Mouse (Mus musculus) embryonic facial prominence, embryonic 12.5 days (tissue): ENCODE measurements around the gene Rfxank. TPM values are rescaled to one million over a fixed set of nuclear protein-coding genes. Genes with fewer than 3 reads are reported as not detected.

Experiments used
- ATAC-seq: fragments of 200-750 bp; cut with Nextera tagmentation; 2 replicates; pipeline ENCODE4 v1.8.0; 2017; ENCODE audit not compliant: insufficient number of reproducible peaks, insufficient read depth, low FRiP score, low TSS enrichment
- H3K27ac ChIP-seq: fragments of 300-500 bp; sonication (generic); 2 replicates; pipeline ENCODE4 v1.5.1; 2016; ENCODE audit warnings: mild to moderate bottlenecking
- H3K27me3 ChIP-seq: fragments of 300-500 bp; sonication (generic); 2 replicates; pipeline ENCODE4 v1.6.1; 2016; ENCODE audit warnings: mild to moderate bottlenecking, moderate library complexity
- H3K36me3 ChIP-seq: fragments of 300-500 bp; sonication (generic); 2 replicates; pipeline ENCODE4 v1.6.1; 2016; ENCODE audit warnings: mild to moderate bottlenecking
- H3K4me1 ChIP-seq: fragments of 300-500 bp; sonication (generic); 2 replicates; pipeline ENCODE4 v1.6.1; 2016
- H3K4me2 ChIP-seq: fragments of 300-500 bp; sonication (generic); replicated peaks from 2 replicates; pipeline ENCODE4 v1.6.1; 2016; ENCODE audit warnings: mild to moderate bottlenecking, moderate library complexity
- H3K4me3 ChIP-seq: fragments of 300-500 bp; sonication (generic); 2 replicates; pipeline ENCODE4 v1.5.1; 2016; ENCODE audit warnings: mild to moderate bottlenecking
- H3K9ac ChIP-seq: fragments of 300-500 bp; sonication (generic); 2 replicates; pipeline ENCODE4 v1.6.1; 2016; ENCODE audit warnings: mild to moderate bottlenecking, moderate library complexity
- H3K9me3 ChIP-seq: fragments of 300-500 bp; sonication (generic); 2 replicates; pipeline ENCODE4 v1.6.1; 2016; ENCODE audit warnings: mild to moderate bottlenecking, moderate library complexity
- WGBS: fragments of 180-500 bp; shearing (Covaris S2); methylation state at CpG from one replicate; pipeline ENCODE4 v1.1.7; 2016; 5-methylcytosine and 5-hydroxymethylcytosine counted together
- polyA plus RNA-seq: library from polyadenylated mRNA; unstranded; fragments of >200 nt; fragmentation: Nextera tagmentation; extraction: Ambion mirVana; gene quantifications from 2 replicates; pipeline ENCODE4 v1.2.1, GENCODE M21; 2016

Rfxank gene
- polyA plus RNA-seq, 1 experiment from 2014 or later, result 25.8 TPM

GRCm38 (mm10) chr8:70147678-70148607 lies 9.0 kb upstream of the Rfxank start:
- no peak for ATAC-seq

GRCm38 (mm10) chr8:70139981-70140380 lies 1.0 kb upstream of the Rfxank start:
- H3K36me3 ChIP-seq, result peaks cover 47% of the 10 kb centered on the region
- WGBS, result 11% methylated on average over 9 of the region's 9 CpGs
- ATAC-seq, result no peak

More at GRCm38 (mm10) chr8:70147678-70148607, 9.0 kb upstream of the Rfxank start:
- Histone ChIP-seq H3K4me2 (no peak overlapping the region), H3K4me1 (peaks cover 10% of the 10 kb centered on the region), H3K27me3 (no peaks in the 10 kb centered on the region), H3K27ac (no peak overlapping the region), H3K9me3 (no peaks in the 10 kb centered on the region), H3K4me3 (no peak overlapping the region), H3K9ac (no peak overlapping the region), H3K36me3 (peaks cover 44% of the 10 kb centered on the region)
- 87% methylated on average over 7 of the region's 7 CpGs for WGBS

DNA sequence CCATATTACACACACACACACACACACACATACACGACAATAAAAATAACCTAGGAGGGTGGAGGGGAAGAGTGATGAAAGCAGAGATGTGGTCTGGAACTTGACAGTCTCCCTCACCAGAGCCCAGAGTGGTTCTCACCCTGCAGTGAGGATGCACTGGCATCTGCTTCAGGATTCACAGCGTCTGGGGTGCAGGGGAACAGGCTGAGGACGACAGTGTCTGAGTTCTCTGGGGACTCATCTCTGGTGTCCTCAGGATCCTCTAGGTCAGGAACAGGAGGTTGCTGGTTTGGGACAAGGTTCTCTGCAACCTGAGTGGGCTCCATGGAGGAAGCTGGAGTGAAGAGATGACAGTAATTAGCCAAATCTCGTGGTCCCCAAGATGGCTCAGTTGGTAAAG lies 1.1 kb downstream of the Rfxank start:
- Histone ChIP-seq H3K4me2 (peak overlapping the region; percentile 82), H3K27me3 (no peaks in the 10 kb centered on the region), H3K27ac (no peak overlapping the region), H3K36me3 (peaks cover 47% of the 10 kb centered on the region), H3K4me1 (peaks cover 18% of the 10 kb centered on the region), H3K9me3 (no peaks in the 10 kb centered on the region), H3K4me3 (peak overlapping the region; percentile 81), H3K9ac (peak overlapping the region; percentile 47; the same call in 1 of the 2 replicates)
- no peak for ATAC-seq
- 79% methylated on average over 4 of the region's 4 CpGs for WGBS

More at GRCm38 (mm10) chr8:70139981-70140380, 1.0 kb upstream of the Rfxank start:
- Histone ChIP-seq H3K9ac (peak overlapping the region; percentile 81), H3K4me1 (peaks cover 18% of the 10 kb centered on the region), H3K4me2 (peak overlapping the region; percentile 82), H3K27ac (peak overlapping the region; percentile 85), H3K4me3 (peak overlapping the region; percentile 81), H3K27me3 (no peaks in the 10 kb centered on the region), H3K9me3 (no peaks in the 10 kb centered on the region)

DNA sequence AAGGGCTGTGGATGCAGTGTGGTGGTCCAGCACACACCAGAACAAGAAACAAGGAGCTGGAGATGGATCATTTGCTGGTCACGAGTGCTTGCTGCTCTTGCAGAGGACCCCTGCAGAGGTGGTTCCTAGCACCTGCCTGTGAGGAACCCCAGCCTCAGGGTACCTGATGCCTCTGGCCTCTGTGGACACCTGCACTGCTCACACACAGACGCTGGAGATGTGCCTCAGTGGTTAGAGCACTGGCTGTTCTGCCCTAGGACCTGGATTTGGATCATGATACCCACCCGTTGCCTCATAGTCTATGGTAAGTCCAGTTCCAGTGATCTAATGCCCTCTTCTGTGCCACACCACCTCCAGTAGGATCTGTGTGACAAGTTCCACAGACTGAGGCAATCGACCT lies 2.4 kb downstream of the Rfxank start:
- no peaks in the 10 kb centered on the region for H3K27me3 ChIP-seq
- no peak overlapping the region for H3K4me2 ChIP-seq
- peaks cover 44% of the 10 kb centered on the region for H3K36me3 ChIP-seq
- WGBS, result 90% methylated on average over 4 of the region's 4 CpGs
- H3K9me3 ChIP-seq, result no peaks in the 10 kb centered on the region
- ATAC-seq, result no peak
- H3K9ac ChIP-seq, result no peak overlapping the region
- peaks cover 22% of the 10 kb centered on the region for H3K4me1 ChIP-seq
- no peak overlapping the region for H3K4me3 ChIP-seq
- H3K27ac ChIP-seq, result no peak overlapping the region

DNA sequence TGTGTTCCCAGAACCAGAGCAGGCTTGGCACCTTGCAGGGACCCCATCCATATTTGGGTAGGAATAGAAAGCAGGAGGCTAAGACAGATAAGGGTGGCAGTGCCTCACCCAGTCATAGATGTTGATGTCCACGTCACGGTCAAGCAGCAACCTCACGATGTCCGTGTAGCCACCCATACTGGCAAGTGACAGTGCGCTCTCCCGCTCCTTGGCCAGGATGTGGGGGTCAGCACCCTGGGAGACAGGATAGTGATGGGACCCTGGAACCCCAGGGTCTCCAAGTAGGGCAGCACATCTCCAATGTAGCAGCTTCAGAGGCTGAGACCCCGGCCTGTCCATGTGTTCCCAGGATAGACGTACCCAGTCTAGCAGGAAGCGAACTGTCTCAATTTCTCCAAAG lies 4.0 kb downstream of the Rfxank start:
- Histone ChIP-seq H3K27ac (no peak overlapping the region), H3K9me3 (no peaks in the 10 kb centered on the region), H3K9ac (no peak overlapping the region), H3K4me1 (peaks cover 18% of the 10 kb centered on the region), H3K36me3 (peaks cover 44% of the 10 kb centered on the region), H3K4me3 (no peak overlapping the region), H3K4me2 (no peak overlapping the region), H3K27me3 (no peaks in the 10 kb centered on the region)
- no peak for ATAC-seq
- WGBS, result 92% methylated on average over 9 of the region's 9 CpGs

- no peaks in the 10 kb centered on the region for H3K27me3 ChIP-seq
- H3K4me1 ChIP-seq, result peaks cover 18% of the 10 kb centered on the region
- H3K36me3 ChIP-seq, result peaks cover 44% of the 10 kb centered on the region
- H3K9ac ChIP-seq, result no peak overlapping the region
- 88% methylated on average over 5 of the region's 5 CpGs for WGBS
- no peak overlapping the region for H3K4me2 ChIP-seq
- H3K27ac ChIP-seq, result no peak overlapping the region
- no peak overlapping the region for H3K4me3 ChIP-seq
- H3K9me3 ChIP-seq, result no peaks in the 10 kb centered on the region
- ATAC-seq, result no peak
These were observed 4.9 kb downstream of the Rfxank start for GRCm38 (mm10) chr8:70134086-70134485.

GRCm38 (mm10) chr8:70131166-70131883 lies 7.6 kb downstream of the Rfxank start, which contains the start of gene Nr2c2ap:
TSS of gene Nr2c2ap (plus strand) at chr8:70131333.
- Histone ChIP-seq H3K9ac (peak within 1 kb of the TSS; percentile 61), H3K27ac (no peak within 1 kb of the TSS), H3K4me2 (peak within 1 kb of the TSS; percentile 79), H3K4me1 (peaks cover 10% of the 10 kb centered on the region; the same call in 1 of the 2 replicates), H3K4me3 (peak within 1 kb of the TSS; percentile 74), H3K27me3 (no peaks in the 10 kb centered on the region), H3K36me3 (peaks cover 39% of the 10 kb centered on the region), H3K9me3 (no peaks in the 10 kb centered on the region)
- 1% methylated on average over 37 of the region's 37 CpGs for WGBS
- peak; percentile 59 for ATAC-seq

GRCm38 (mm10) chr8:70130066-70130465 lies 8.9 kb downstream of the Rfxank start:
- WGBS, result 85% methylated on average over 3 of the region's 3 CpGs
- Histone ChIP-seq H3K9me3 (no peaks in the 10 kb centered on the region), H3K27ac (no peak overlapping the region), H3K36me3 (peaks cover 26% of the 10 kb centered on the region), H3K9ac (no peak overlapping the region), H3K4me3 (no peak overlapping the region), H3K27me3 (no peaks in the 10 kb centered on the region), H3K4me2 (no peak overlapping the region), H3K4me1 (peaks cover 10% of the 10 kb centered on the region; the same call in 1 of the 2 replicates)
- ATAC-seq, result no peak

- H3K9me3 ChIP-seq, result no peaks in the 10 kb centered on the region
- peaks cover 20% of the 10 kb centered on the region for H3K36me3 ChIP-seq
- WGBS, result 54% methylated on average over 9 of the region's 9 CpGs
- no peak for ATAC-seq
- H3K4me2 ChIP-seq, result no peak overlapping the region
- peaks cover 10% of the 10 kb centered on the region; the same call in 1 of the 2 replicates for H3K4me1 ChIP-seq
- no peak overlapping the region for H3K27ac ChIP-seq
- H3K27me3 ChIP-seq, result no peaks in the 10 kb centered on the region
- H3K9ac ChIP-seq, result no peak overlapping the region
- H3K4me3 ChIP-seq, result no peak overlapping the region
These were observed 9.5 kb downstream of the Rfxank start for GRCm38 (mm10) chr8:70129309-70129952.

- ATAC-seq, result no peak
- Histone ChIP-seq H3K4me3 (no peak overlapping the region), H3K4me1 (peaks cover 10% of the 10 kb centered on the region; the same call in 1 of the 2 replicates), H3K9me3 (no peaks in the 10 kb centered on the region), H3K27me3 (no peaks in the 10 kb centered on the region), H3K36me3 (peaks cover 10% of the 10 kb centered on the region), H3K9ac (no peak overlapping the region), H3K27ac (no peak overlapping the region), H3K4me2 (no peak overlapping the region)
- 89% methylated on average over 3 of the region's 3 CpGs for WGBS
These were observed 10.5 kb downstream of the Rfxank start for GRCm38 (mm10) chr8:70128435-70128834.

GRCm38 (mm10) chr8:70124992-70125391 lies 14.0 kb downstream of the Rfxank start:
- ATAC-seq, result no peak
- 61% methylated on average over 8 of the region's 8 CpGs for WGBS
- peaks cover 3% of the 10 kb centered on the region; the same call in 1 of the 2 replicates for H3K4me1 ChIP-seq

More at GRCm38 (mm10) chr8:70124992-70125391, 14.0 kb downstream of the Rfxank start:
- H3K9me3 ChIP-seq, result no peaks in the 10 kb centered on the region
- no peak overlapping the region for H3K27ac ChIP-seq
- H3K36me3 ChIP-seq, result no peaks in the 10 kb centered on the region
- H3K4me3 ChIP-seq, result no peak overlapping the region
- H3K9ac ChIP-seq, result no peak overlapping the region
- H3K27me3 ChIP-seq, result peaks cover 10% of the 10 kb centered on the region
- no peak overlapping the region for H3K4me2 ChIP-seq
